Comparison of ENCODE assay signal across 9 mouse cellular contexts in the genomic region with DNA sequence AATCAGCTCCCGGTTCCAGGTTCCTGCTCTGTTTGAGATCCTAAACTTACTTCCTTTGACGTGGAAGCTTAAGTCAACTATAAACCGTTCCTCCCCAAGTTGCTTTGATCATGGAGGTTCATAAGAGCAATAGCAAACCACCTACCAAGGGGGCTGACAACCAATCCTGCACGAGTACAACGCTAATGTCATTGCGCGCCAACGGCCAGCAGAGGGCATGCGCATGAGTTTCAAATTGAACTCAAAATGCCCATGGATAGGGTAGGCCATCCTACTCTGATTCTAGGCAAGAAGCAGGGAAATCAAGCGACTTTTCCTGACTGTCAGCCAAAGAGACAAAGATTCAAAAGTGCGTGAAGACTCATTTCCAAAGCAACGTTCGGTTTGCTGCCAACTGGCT. TPM values are rescaled to one million over a fixed set of nuclear protein-coding genes. Genes with fewer than 3 reads are reported as not detected.
DNase-seq lines count a peak whose midpoint lies in the region; ATAC-seq and TF ChIP-seq lines count a peak whose summit lies in the region.
"Had no signal": no experiment of that assay in that cellular context is flagged by ENCODE, and none has a peak within 500 bp of the region (broad histone marks: within the 10 kb centered on the region; RNA-seq: fewer than 3 reads in every experiment).

A gene (minus strand): TSS at position 279 of the 400 bp plus-strand sequence.

- no peaks in the 10 kb centered on the region for H3K4me1 ChIP-seq in heart, adult 2 months (ENCODE audit: control insufficient read depth, insufficient read depth, low read length)
- H3K4me1 ChIP-seq in embryonic facial prominence, embryonic 10.5 days = no peaks in the 10 kb centered on the region
- H3K4me1 ChIP-seq in stomach, embryonic 14.5 days (ENCODE audit: control insufficient read depth, insufficient read depth, low read length) = no peaks in the 10 kb centered on the region
- H3K4me1 ChIP-seq: heart, embryonic 15.5 days had no signal

- 70% methylated on average over 13 of the region's 13 CpGs for WGBS in heart, adult 2 months
- WGBS in embryonic facial prominence, embryonic 10.5 days = 73% methylated on average over 13 of the region's 13 CpGs
- 71% methylated on average over 13 of the region's 13 CpGs for WGBS in stomach, embryonic 14.5 days

- H3K27me3 ChIP-seq in heart, adult 2 months (ENCODE audit: control insufficient read depth, insufficient read depth, low read length) = no peaks in the 10 kb centered on the region
- no peaks in the 10 kb centered on the region for H3K27me3 ChIP-seq in embryonic facial prominence, embryonic 10.5 days (replicated peaks; ENCODE audit: low read depth, poor library complexity, severe bottlenecking)
- H3K27me3 ChIP-seq in stomach, embryonic 14.5 days (ENCODE audit: control insufficient read depth, insufficient read depth, low read length) = no peaks in the 10 kb centered on the region
- H3K27me3 ChIP-seq: heart, embryonic 15.5 days had no signal

- H3K27ac ChIP-seq in heart, adult 2 months = no peak within 1 kb of the TSS
- no peak within 1 kb of the TSS for H3K27ac ChIP-seq in embryonic facial prominence, embryonic 10.5 days (replicated peaks)
- H3K27ac ChIP-seq in stomach, embryonic 14.5 days (ENCODE audit: low read length) = no peak within 1 kb of the TSS
- H3K27ac ChIP-seq: heart, embryonic 15.5 days had no signal

- H3K4me2 ChIP-seq in stomach, embryonic 14.5 days (replicated peaks; ENCODE audit: low read depth, low read length) = no peak within 1 kb of the TSS
- H3K4me2 ChIP-seq: heart, embryonic 15.5 days had no signal

- no peak within 1 kb of the TSS for H3K4me3 ChIP-seq in heart, adult 2 months
- H3K4me3 ChIP-seq in embryonic facial prominence, embryonic 10.5 days = no peak within 1 kb of the TSS
- H3K4me3 ChIP-seq in stomach, embryonic 14.5 days (ENCODE audit: low read depth, low read length) = no peak within 1 kb of the TSS
- H3K4me3 ChIP-seq: heart, embryonic 15.5 days had no signal

- ATAC-seq in stomach, embryonic 14.5 days (ENCODE audit: insufficient number of reproducible peaks, insufficient read depth, low FRiP score, low read depth) = no peak

- peak; percentile 30 for TF ChIP-seq CTCF in heart, adult 2 months (IDR thresholded peaks at IDR 0.05)

- no peaks in the 10 kb centered on the region for H3K9me3 ChIP-seq in embryonic facial prominence, embryonic 10.5 days
- H3K9me3 ChIP-seq in stomach, embryonic 14.5 days (ENCODE audit: control insufficient read depth, low read depth, low read length) = no peaks in the 10 kb centered on the region
- H3K9me3 ChIP-seq: heart, embryonic 15.5 days had no signal

- no peak for DNase-seq in heart, adult 2 months
- no peak for DNase-seq in heart, adult 8-10 months (ENCODE audit: low spot score)
- DNase-seq in 416B (ENCODE audit: low read depth) = peak; percentile 42
- DNase-seq in embryonic facial prominence, embryonic 10.5 days (ENCODE audit: low spot score) = no peak
- DNase-seq in layer of hippocampus, postnatal 36 days = no peak
- DNase-seq in urinary bladder, adult 2 months (ENCODE audit: low spot score) = no peak
- DNase-seq in thymus, postnatal 10 days (ENCODE audit: low spot score in 2 of 2) = no peak

- intact Hi-C loops in heart, adult 2 months (cut with DNase I) = no loop called here

- no peak for TF ChIP-seq EP300 in heart, adult 2 months (IDR thresholded peaks at IDR 0.05; ENCODE audit: insufficient read depth, low read depth, low read length)

- no peak for TF ChIP-seq POLR2A in heart, adult 2 months (IDR thresholded peaks at IDR 0.05; ENCODE audit: insufficient read depth, low read depth, low read length)

- no peaks in the 10 kb centered on the region for H3K79me2 ChIP-seq in heart, adult 2 months (replicated peaks; ENCODE audit: control insufficient read depth, insufficient read depth, low read length)

- H3K9ac ChIP-seq in heart, adult 2 months (ENCODE audit: low read depth, low read length) = no peak within 1 kb of the TSS
- H3K9ac ChIP-seq in stomach, embryonic 14.5 days (replicated peaks; ENCODE audit: low read depth, low read length) = no peak within 1 kb of the TSS
- H3K9ac ChIP-seq: heart, embryonic 15.5 days had no signal

- no peaks in the 10 kb centered on the region for H3K36me3 ChIP-seq in heart, adult 2 months (ENCODE audit: control insufficient read depth, insufficient read depth, low read length)
- H3K36me3 ChIP-seq in embryonic facial prominence, embryonic 10.5 days (replicated peaks) = no peaks in the 10 kb centered on the region
- no peaks in the 10 kb centered on the region for H3K36me3 ChIP-seq in stomach, embryonic 14.5 days (ENCODE audit: control insufficient read depth, insufficient read depth, low read length)
- H3K36me3 ChIP-seq: heart, embryonic 15.5 days had no signal

RNA-seq across cellular contexts. Expression of the gene that starts here (rescaled TPM):
- total RNA-seq in heart, adult 2 months (2021) = 1 to 10 TPM; 1.5 to 2.0 TPM
- 0.25 and 0.88 TPM in 2 replicates for polyA plus RNA-seq in heart, adult 2 months (2012; rRNA removed)
- 1 to 10 TPM; 1.1 to 1.9 (median 1.6) TPM for total RNA-seq in heart, adult 8-10 months (2022)
- 18.7 and 19.8 TPM in 2 replicates for polyA plus RNA-seq in embryonic facial prominence, embryonic 10.5 days (2016; fragmentation: Nextera tagmentation; extraction: Ambion mirVana)
- 10 to 100 TPM; 25.4 to 26.1 TPM for total RNA-seq in layer of hippocampus, postnatal 36 days (2021)
- 13.4 and 14.6 TPM in 2 replicates for polyA plus RNA-seq in stomach, embryonic 14.5 days (2014; fragmentation: Nextera tagmentation; extraction: Ambion mirVana)
- polyA plus RNA-seq in urinary bladder, adult 2 months (2012; rRNA removed) = 5.8 and 6.1 TPM in 2 replicates

Comparison
In these comparisons a context has a peak if more than half of its experiments do, and no peak if none do; other contexts are left out.
1. RNA of the gene that starts here (total RNA-seq): 25.4 to 26.1 TPM in layer of hippocampus, postnatal 36 days; 1.5 to 2.0 TPM in heart, adult 2 months and 1.1 to 1.9 TPM in heart, adult 8-10 months; every median in the first group is over 4 times any median in the second.